Mouse (Mus musculus) layer of hippocampus, postnatal 10 days (tissue): ENCODE results near the gene Cd151. TPM values are rescaled to one million over a fixed set of nuclear protein-coding genes. Genes with fewer than 3 reads are reported as not detected.

Experiments
- DNase-seq, 2 experiments: peaks; one replicate each; pipeline ENCODE4 v3.0.0; 2021; ENCODE audit warnings: low spot score in 2 of 2
- total RNA-seq, 2 experiments: library from RNA; stranded (reverse); gene quantifications; 2 replicates each; pipeline ENCODE4 v1.2.3; 2021

The Cd151 gene
- total RNA-seq, 2 experiments from 2014 or later, result 38.7 to 39.9 TPM

DNA sequence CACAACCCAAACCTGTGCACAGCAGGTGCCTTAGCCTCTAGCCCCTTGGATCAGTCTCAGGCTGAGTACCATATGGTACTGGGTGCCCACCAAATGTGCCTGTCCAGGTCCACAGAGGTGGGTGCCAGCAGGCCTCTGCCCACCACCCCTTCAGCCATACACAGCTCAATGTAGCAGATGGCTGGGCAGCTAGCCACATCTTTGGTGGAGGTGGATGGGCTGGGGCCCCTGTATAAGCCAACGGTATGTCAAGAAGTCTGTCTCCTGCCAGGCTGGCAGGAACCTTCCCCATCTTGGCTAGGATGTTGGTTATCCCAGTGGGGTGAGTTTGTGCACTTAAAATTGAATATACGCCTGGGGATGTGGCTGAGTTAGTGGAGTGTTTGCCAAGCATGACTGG is 18.4 kb downstream of the Cd151 start:
- no peak for DNase-seq

- no peak for DNase-seq
Measured at GRCm38 (mm10) chr7:141486239-141486638, 19.0 kb downstream of the Cd151 start.

DNA sequence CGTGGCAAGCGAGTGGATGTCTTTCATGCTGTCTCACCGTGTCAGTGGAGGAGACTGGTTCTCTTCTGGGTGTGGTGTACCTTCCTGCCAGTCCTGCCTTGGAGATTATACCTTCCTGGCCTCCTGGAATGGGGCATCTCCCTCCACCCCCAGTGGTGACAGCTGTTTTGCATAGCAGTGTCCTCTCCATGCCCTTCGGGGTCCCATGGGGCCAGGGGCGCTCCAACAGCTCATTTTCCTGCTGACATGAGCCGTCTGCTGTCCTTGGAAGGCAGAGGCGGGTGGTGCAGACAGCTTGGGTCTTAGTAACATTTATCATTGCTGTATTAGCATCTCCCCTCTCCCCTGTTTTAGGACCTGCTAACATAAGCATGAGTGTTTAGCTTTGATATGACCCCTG is 19.9 kb downstream of the Cd151 start:
- DNase-seq, result no peak

GRCm38 (mm10) chr7:141491151-141491550 is 24.0 kb downstream of the Cd151 start:
- DNase-seq, result no peak

GRCm38 (mm10) chr7:141492738-141493137 is 25.5 kb downstream of the Cd151 start:
- DNase-seq, result no peak

DNA sequence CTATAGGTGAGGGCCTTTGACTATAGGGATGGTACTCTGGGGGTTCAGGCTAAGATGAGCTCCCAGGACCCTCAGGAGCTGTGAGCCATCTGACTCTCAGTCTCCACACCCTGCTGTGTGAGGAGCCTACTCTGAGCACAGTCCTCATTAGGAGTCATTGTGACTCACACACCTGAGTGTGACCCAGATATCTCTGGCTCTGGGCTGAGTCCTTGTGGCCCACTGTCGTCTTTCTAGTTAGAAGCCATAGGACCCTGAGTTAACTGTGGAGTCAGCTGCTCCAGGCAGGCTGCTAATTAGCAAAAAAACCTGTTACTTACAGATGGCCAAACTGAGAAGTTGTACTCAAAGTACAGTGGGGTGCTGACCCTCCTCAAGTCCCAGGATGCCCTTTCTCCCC is 26.5 kb downstream of the Cd151 start:
- no peak for DNase-seq

DNA sequence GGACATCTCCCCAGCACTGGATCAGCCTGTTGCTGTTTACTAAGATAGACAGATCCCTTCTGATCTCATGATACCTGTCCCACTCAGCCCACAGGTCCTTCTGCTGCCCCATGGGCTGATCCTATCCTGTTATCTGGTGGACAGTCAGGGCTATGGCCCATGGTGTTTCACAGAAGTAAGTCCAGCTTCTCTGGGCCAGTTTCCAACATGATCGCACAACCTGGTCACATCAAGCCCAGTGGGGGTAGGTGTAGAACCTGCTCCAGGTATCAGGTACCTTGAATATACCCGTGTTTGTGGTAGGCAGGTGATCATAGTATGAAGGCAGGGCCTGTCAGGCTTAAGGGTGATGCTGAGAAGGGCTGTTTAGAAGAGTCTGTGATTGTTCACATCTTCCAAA is 28.2 kb downstream of the Cd151 start:
- no peak for DNase-seq

GRCm38 (mm10) chr7:141495940-141496339 is 28.7 kb downstream of the Cd151 start:
- DNase-seq, result no peak

- no peak for DNase-seq
Measured at GRCm38 (mm10) chr7:141497600-141497999, 30.4 kb downstream of the Cd151 start.

DNA sequence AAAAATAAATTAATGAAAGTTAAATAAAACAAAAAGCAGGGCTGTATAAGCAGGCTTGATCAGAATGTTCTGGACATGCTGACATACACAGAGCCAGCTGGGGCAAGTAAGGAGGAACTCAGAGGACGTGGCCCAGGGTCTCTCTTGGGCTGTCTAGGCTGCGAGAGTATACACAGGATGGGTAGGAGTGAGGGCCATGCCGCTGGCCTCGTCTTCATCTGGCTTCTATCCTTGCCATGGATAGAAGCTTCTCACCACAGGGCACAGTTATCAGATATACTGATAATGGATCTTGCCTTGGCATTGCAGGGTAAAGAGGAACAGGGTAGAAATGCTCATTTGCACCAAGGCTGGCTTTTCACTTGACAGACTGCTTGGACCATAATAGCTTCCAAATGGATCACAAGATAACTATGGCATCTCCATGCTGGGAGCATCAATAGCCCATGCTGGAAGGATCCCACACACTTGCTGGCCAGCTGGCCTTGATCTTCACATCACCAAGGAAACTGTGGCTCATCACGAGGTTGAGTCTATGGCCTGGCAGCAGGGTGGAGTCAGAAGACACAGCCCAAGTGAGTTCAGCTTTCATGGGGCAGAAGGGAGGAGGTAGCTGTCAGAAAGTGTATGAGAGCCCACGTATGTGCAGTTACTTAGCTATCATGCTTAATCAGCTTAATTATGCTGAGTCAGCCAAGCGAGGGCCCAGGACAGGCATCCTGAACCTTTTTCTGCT is 34.8 kb downstream of the Cd151 start:
- no peak for DNase-seq

GRCm38 (mm10) chr7:141502556-141502905 is 35.3 kb downstream of the Cd151 start:
- DNase-seq, result no peak

GRCm38 (mm10) chr7:141506278-141506677 is 39.1 kb downstream of the Cd151 start:
- no peak for DNase-seq

DNA sequence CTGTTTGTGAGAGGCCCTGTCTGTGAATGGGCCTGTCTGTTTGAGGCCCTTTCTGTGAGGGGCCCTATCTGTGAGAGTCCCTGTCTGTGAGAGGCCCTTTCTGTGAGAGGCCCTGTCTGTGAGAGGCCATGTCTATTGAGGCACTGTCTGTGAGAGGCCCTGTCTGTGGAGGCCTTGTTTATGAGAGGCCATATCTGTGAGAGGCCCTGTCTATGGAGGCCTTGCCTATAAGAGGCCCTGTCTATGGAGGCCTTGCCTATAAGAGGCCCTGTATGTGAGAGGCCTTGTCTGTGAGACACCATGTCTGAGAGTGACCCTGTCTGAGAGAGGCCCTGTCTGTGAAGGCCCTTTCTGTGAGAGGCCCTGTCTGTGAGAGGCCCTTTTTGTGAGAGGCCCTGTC is 41.0 kb downstream of the Cd151 start:
- DNase-seq, result no peak

GRCm38 (mm10) chr7:141510196-141510595 is 43.0 kb downstream of the Cd151 start:
- DNase-seq, result no peak

DNA sequence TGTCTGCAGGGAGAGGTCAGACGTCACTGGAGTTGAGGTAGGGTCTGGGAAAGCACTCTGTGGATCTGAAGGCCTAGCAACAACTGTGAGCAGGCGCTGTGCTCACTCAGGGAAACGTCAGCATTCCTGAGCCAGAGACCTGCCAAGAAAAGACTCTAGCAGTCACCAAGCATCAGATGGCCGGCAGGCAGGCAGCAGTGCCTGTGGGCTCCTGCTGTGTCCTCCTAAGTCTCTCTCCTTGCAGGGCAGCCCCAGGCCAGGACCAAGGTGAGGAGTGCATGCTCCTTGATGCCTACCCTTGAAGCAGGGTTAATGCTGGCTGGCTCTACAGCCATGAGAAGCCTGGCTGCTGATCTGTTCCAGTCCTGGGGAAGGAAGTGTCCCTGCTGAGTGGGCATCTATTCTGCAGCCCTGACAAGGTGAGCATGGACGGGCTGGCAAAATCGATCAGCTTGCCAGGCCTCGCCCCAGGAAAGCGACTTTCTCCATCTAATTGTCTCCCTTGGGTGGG is 43.5 kb downstream of the Cd151 start:
- no peak for DNase-seq

GRCm38 (mm10) chr7:141517638-141518037 is 50.4 kb downstream of the Cd151 start:
- no peak for DNase-seq

- no peak for DNase-seq
Measured at GRCm38 (mm10) chr7:141518296-141518695, 51.1 kb downstream of the Cd151 start.

DNA sequence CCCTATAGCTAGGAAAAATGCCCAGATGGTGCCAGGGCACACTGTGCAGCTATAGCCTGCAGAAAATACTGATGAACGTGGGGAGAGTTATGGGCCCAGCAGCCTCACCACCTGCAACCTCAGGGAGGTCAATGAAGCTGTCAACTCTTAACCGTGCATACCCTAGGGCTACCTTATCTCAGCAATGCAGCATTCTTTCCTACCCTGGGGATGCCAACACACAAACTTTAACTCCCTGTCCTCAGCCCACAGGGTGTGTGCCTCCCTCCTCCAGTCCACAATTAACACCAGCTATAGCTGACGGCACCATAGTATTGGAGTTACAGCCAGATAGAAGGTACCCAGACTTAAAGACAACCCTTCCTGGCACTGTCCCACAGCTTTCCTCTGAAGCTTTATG is 51.7 kb downstream of the Cd151 start:
- no peak for DNase-seq

- no peak for DNase-seq
Measured at GRCm38 (mm10) chr7:141519795-141520194, 52.6 kb downstream of the Cd151 start.
